Mouse (Mus musculus): ENCODE results near the gene Cotl1.

The Cotl1 gene

DNA sequence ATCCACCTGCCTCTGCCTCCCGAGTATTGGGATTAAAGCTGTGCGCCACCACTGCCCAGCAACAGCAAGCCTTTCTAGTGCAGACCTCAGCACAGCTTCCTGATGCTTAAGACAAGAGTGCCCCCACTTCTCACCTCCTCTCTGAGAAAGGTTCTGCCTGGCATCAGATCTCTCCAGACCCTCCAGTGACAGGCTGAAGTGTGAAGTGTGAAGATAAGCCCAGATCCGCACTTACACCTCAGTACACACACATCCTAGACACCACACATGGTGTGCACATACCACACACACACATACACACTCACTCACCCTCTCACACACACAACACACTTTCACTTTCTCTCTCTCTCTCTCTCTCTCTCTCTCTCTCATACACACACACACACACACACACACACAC lies 53.5 kb downstream of the Cotl1 start:
- DNase-seq (ENCODE audit: low read depth, low spot score), result no peak

DNA sequence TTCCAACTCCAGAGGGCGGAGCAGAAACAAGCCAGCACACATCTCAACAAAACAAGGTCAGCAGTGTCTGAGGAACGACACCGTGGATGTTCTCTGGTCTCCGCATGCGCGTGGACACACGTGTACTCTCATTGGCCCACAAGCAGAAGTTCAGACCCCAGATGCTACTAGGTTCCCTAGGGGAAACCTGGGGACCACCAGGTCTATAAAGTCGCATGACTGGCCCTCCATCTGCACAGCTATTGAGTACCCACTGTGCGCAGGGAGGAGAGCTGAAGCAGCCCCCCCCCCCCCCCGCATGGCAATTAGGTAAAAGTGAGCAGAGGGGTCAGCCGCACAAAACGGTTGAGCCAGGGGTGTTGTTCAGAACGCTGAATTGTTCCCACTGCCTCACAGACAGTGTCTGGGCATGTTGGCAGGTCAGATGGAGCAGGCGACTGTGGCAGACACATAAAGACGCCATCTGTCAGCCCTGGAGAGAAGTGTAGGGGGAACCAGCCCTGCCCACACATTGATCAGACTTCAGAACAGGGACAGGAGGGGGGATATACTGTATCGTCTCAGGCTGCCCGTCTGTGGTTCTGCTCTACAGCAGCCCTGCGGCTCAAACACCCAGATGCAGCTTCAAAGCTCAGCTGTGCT lies 54.5 kb downstream of the Cotl1 start:
- peak; percentile 38 for DNase-seq (ENCODE audit: low read depth, low spot score)

DNA sequence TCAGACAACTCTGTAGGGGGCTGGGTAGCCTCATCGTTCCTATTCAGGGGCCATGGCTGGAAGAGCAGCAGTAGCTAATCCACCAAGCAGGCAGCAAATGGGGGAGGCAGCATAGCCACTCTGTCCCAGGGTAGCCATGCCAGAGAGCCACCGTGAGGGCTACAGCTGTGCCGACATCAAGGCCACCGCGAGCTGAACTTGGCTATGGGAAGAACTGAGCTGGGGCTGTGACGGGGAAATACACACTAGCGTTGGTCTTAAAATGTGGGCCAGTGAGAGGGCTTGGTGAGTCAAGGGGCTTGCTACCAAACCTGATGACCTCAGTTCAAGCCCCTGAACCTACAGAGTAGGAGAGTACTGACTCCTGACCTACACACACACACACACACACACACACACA lies 55.7 kb downstream of the Cotl1 start:
- no peak for DNase-seq (ENCODE audit: low read depth, low spot score)

DNA sequence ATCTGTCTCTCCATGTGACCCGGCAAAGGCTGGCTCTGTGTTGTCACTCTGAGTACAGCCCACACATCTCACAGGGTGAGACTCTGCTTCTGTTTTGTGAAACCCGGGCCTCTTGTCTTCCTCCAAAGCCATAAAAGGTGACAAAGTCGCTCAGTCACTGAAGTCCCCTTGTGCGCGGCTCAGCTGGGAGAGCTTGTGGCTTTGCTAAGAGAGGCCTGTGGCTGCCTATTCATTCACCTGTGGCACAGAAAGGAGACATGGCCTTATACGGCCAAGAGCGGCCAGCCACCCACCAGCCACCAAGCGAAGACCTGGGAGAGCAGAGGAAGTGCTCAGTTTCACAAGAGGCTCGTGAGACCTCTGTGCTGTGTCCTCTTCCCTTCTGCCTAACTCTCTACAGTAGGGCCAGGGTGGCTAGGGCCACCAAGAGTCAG lies 56.2 kb downstream of the Cotl1 start:
- no peak for DNase-seq (ENCODE audit: low read depth, low spot score)

DNA sequence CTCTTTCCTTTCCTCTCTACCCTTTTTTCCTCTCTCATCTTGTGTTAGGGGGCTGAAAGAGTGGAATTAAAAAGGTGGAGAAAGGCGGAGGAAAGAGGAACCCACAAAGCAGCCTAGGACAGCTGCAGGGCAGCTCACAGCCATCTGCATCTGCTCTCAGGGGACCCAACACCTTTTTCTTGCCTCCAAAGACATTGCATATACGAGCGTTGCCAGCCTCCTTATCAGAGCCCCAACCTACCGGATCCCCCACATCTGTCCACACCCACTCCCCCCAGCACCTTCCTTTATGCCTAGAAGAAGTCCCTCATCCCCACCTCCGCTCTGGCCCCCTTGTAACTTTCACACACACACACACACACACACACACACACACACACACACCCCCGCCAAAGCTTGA lies 56.8 kb downstream of the Cotl1 start:
- DNase-seq (ENCODE audit: low read depth, low spot score), result no peak

DNA sequence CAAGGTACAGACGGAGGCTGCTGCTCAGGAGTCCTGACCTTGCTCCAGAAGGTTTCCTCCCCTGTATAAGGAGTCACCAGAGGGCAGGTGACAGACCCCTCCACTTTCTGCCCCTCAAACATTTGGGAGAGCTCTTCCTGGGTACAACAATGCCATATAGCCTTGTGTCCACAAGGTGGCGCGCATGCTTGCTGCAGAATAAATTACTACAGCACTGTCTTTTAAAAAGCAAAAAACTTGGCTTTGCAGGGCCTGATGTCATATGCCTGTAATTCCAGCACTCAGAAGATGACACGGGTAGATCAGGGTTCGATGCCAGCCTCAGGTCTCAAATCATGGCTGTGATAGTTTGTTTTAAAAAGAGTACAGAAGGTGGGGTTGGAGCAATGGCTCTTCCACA lies 57.6 kb downstream of the Cotl1 start:
- DNase-seq (ENCODE audit: low read depth, low spot score), result peak; percentile 81

DNA sequence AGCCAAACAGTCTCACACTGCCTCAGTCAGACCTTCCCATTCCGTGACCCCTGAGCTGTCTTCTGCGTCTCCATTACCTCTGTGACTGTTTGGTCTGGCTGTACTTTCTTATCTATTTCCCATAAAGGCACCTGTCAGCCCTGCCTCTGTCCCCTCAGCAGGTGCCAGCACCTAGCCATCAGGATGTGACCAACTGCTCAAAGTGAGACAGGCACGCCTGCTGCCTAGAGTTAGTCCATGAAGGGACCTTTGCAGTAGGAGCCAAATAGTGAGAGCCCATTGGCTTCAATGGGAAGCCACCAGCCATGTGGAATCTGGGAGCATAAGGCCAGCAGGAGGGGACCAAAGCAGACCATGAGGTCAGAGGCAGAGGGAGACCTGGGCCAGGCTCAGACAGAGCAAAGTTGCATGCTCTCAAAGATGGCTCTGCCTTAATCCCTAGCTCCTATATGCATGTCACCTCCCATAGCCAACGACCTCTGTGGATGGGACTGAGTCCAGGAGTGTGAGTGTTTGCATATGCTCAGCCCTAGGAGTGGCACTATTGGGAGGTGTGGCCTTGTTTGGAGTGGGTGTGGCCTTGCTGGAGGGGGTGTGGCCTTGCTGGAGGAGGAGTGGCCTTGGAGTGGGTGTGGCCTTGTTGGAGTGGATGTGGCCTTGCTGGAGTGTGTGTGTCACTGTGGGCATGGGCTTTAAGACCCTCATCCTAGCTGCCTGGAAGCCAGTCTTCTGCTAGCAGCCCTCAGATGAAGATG lies 59.1 kb downstream of the Cotl1 start:
- peak; percentile 88 for DNase-seq (ENCODE audit: low read depth, low spot score)

DNA sequence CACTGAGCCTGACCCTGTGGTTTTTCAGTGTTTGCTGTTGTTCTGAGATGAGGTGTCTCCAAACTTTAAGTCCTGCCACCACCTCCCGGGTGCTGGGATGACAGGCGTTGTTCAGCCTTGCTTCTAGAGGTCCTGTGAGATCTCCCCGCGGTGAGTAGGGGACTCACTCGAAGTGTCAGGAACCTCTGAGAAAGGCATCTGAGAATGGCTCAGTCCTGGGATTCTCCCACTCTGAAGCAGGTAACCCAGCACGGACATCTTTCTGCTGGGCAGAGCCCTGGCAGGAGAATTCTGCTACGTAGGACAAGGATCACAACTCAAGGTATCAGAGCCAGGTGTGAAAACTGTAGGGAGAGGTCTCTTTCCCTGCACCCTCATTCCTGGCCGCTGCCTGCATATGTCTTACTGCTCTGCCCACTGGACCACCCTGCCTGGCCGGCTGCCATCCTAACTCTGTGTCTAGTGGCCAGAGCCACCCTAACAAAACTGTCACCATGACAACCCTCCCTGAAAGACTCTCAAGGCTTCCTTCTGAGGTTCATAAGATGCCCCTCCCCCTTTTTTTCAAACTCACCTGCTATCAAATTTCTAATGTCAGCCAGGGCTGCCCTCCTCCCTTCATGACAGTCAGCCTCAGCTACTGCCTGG lies 59.8 kb downstream of the Cotl1 start:
- DNase-seq (ENCODE audit: low read depth, low spot score), result no peak

DNA sequence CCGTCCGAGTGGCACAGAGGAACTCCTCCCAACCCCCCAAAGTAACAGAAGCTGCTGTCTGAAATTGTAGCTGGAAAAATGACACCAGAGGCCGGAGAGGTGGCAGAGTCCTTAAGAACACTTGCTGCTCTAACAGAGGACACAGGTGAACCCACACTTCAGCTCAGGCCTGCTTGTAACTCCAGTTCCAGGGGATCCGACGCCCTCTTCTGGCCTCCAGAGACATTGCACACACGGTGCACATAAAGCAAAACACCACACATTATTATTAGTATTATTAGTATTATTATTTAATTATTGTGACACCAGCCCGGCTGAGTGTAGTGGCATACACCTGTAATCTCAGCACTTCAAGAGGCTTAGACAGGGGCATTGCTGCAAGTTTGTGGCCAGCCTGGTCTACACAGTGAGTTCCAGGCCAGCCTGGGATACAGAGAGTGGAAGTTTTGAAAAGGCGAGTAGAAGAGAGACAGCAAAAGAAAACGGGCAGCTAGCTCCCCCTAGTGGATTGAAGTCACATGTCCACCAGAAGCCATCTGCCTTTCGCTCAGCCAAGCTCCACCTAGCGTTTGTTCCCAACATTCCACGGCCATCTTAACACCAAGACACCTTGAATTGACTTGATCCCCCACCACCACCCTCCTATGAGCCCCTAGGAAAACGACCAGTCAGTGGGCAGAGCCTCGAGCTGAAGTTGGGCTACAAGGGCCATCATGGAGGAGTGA lies 61.2 kb downstream of the Cotl1 start:
- peak; percentile 93 for DNase-seq (ENCODE audit: low read depth, low spot score)

DNA sequence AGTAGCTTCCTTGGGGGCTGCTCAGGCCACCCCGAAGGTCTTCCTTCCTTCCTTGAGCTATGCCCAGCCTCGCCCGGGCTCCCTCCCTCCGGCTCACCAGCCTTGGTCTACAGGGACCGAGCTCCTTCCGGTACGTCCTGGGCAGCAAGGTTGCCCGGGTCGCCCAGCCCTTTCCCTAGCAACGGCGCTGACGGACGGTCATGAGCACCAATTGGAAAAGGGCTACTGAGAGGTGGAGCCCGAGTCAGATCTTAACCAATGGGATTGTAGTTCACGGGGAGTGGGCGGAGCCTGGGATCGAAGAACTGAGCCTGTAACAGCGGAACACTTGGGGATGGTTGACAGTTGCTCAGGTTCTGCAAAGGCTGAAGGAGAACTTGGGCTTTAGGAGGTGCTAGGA lies 62.1 kb downstream of the Cotl1 start, which contains the start of gene Tldc1:
Gene Tldc1, minus strand, starts transcription at position 154 of the 400 bp plus-strand sequence.
- peak; percentile 98 for DNase-seq (ENCODE audit: low read depth, low spot score)

DNA sequence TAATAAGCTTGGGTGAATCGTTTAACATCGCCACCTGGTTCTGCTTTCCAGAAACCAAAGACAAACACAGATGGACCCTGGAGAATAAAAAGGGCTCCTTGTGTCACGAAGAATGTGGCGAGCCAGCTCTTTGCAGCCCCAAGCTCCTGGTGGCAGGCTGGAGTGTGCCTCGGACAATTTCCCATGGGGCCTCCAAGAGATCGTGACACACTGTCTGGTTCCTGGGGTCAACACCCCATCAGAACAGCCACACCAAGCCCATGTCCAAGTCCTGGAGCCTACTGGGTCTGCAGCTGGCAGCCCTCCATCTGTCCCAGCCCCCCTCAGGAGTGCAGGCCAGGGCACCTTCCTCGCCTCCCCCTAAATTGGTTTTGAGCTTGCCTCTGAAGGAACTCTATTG lies 62.6 kb downstream of the Cotl1 start:
- DNase-seq (ENCODE audit: low read depth, low spot score), result no peak

DNA sequence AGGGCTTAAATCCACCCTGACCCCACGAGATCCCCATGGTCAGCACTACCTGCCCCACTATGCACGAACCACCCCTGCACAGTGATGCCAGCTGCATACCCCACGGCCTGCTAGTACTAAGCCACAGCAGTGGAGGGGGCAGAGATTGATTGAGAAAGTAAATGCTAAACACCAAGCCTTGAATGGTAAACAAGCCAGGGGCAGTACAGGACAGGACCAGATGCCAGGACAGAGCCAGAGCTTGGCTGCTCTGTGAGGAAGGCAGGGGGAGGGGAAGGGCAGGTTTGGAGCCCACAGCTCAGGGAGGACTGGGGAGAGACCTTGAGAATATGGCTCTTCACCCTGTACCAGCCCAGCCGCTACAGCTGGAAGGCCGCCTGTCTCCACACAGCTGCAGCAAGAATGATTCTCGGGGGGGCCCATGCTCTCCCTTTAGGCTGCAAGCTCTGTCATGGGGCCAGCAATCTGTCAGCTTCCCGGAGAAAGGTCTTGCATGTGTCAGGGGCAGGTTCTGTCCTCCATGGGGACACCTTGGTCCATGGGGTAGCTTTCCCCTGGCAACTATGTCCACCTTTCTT lies 63.6 kb downstream of the Cotl1 start:
- no peak for DNase-seq (ENCODE audit: low read depth, low spot score)

DNA sequence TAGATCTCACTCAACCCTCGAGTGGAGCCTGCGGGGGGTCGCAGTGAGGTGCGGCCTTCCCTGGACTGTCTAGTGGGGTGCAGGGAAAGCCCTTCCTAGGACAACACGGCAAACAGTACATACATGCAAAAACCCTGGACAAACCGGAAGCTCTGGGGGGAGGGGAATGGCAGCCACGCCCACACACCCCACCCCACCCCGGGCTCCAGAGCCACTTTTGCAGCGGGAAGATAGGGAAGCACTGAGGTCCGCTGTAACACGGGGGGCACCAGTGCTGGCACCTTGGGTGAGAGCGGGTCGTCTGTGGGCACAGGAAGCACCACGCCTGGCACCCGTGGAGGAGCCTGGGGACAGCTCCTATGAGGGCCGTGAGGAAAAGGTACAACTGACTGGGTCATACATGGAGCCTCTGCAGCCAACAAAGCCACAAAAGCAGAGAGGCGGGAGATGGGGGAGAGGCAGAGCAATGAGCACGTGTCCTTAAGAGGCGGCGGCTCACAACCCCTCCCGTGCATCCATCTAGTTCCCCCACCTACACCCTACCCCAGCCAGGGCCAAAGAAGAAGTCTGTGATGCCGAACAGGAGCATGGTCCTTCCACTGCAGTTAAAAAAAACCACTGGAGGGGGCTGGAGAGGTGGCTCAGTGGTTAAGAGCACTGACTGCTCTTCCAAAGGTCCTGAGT lies 74.4 kb downstream of the Cotl1 start:
- peak; percentile 45 for DNase-seq (ENCODE audit: low read depth, low spot score)

DNA sequence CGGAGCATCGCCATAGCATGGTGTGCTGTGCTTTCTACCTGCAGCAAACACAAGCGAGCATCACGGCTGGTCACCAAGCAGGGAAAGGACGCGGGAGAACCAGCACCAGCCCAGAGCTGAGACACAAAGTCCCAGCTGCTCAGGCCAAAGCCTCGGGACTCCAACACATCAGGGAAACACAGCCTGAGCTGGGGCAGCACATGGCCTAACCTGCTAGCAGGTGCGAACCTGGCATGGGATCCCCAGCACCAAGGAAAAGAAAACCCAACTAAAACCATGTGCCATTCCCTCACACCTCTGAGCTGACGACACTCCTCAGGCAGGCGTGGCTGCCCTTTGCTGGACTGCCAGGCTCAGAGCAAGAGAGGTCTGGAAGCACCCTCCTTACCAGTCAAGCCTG lies 75.0 kb downstream of the Cotl1 start:
- DNase-seq (ENCODE audit: low read depth, low spot score), result no peak

DNA sequence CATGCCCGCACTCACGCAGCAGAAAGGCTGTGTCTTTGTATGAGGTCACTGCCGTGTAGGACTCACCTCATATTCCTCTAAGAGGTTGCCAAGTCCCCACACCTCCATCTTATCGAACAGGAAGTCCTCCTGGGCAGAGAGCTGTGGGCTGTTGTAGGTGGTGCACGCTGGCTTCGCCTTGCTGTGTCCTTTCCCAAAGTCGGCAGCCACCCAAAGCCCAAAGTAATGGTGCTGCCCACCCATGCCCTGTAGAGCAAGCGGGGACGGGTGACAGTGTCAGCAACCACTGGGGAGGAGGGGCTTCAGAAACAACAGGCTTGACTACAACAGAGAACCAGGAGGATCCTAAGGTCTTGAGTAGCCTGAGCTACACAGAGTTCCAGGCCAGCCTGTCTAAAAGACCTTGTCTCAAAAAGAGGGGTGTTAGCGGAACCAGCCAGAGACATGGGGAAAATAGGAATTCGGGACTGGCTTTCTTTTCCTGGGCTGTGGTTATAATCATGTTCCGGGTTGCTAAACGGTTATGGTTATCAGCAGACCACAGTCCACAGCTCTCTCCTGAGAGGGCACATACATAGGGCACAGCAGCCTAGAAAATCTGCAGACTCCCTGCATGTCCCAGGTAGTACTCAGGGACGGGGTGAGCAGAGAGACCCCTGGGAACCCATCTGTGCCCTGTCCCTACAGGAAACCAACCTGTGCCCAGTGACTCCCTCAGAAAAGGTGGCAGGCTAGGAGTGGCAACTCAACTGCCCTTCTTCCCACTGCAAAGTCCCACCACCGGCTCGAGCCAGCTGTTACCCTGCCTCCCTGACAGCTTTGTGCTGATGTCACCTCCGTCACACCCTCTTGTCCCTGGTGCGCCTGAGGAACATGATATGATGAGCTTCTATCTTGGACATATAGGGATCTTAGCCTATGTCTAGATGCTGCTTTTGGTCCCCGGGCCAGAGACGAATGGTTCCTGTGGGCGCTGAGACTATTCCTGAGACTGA lies 77.8 kb downstream of the Cotl1 start:
- no peak for DNase-seq (ENCODE audit: low read depth, low spot score)

DNA sequence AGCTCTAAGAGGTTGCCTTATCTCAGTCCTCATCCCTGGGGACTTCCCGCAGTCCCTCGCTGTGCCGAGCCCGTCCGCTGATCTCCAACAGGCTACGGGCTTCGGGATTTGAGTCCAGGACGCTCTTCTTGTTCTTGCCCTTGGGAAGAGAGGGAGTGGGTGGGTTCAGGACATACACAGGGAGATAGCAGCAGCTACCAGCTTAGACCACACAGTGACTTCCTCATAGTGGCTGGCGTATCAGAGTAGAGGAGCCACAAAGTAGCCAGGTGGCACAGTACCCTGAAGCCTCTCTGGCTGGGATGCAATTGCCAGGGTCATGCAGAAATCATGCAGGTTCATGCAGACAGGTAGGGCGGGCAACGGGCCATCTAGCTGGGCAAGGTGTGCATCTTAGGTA lies 78.7 kb downstream of the Cotl1 start:
- no peak for DNase-seq (ENCODE audit: low read depth, low spot score)

Measured in ZHBTc4 (cell line).